Mouse (Mus musculus) stomach, embryonic 16.5 days (tissue): ENCODE measurements around the gene Coro7. TPM values are rescaled to one million over a fixed set of nuclear protein-coding genes. Genes with fewer than 3 reads are reported as not detected.

Source experiments
- ATAC-seq: fragments of 200-750 bp; cut with Nextera tagmentation; 2 replicates; pipeline ENCODE4 v1.8.0; 2017; ENCODE audit warnings: moderate number of reproducible peaks, moderate TSS enrichment; ENCODE audit not compliant: insufficient read depth, low FRiP score
- H3K27ac ChIP-seq: fragments of 300-500 bp; sonication (generic); 2 replicates; pipeline ENCODE4 v1.5.1; 2014; ENCODE audit warnings: low read length
- H3K27me3 ChIP-seq: fragments of 300-500 bp; sonication (generic); 2 replicates; pipeline ENCODE4 v1.6.1; 2014; ENCODE audit warnings: low read length, control low read depth, mixed read lengths; ENCODE audit not compliant: control insufficient read depth, insufficient read depth
- H3K36me3 ChIP-seq: fragments of 300-500 bp; sonication (generic); 2 replicates; pipeline ENCODE4 v1.6.1; 2014; ENCODE audit warnings: low read length; ENCODE audit not compliant: control insufficient read depth, insufficient read depth
- H3K4me1 ChIP-seq: fragments of 300-500 bp; sonication (generic); 2 replicates; pipeline ENCODE4 v1.6.1; 2014; ENCODE audit warnings: low read length, control low read depth, mixed read lengths; ENCODE audit not compliant: control insufficient read depth, insufficient read depth
- H3K4me2 ChIP-seq: fragments of 300-500 bp; sonication (generic); 2 replicates; pipeline ENCODE4 v1.6.1; 2014; ENCODE audit warnings: low read depth, low read length, mixed read lengths
- H3K4me3 ChIP-seq: fragments of 300-500 bp; sonication (generic); replicated peaks from 2 replicates; pipeline ENCODE4 v1.5.1; 2014; ENCODE audit warnings: mild to moderate bottlenecking, low read length
- H3K9ac ChIP-seq: fragments of 300-500 bp; sonication (generic); 2 replicates; pipeline ENCODE4 v1.6.1; 2014; ENCODE audit warnings: low read length
- H3K9me3 ChIP-seq: fragments of 300-500 bp; sonication (generic); replicated peaks from 2 replicates; pipeline ENCODE4 v1.6.1; 2016; ENCODE audit warnings: low read length, control low read depth; ENCODE audit not compliant: control insufficient read depth
- WGBS: fragments of 180-500 bp; shearing (Covaris S2); extraction: QIAGEN DNeasy Blood & Tissue Kit; methylation state at CpG from one replicate; pipeline ENCODE4 v1.1.7; 2014; 5-methylcytosine and 5-hydroxymethylcytosine counted together
- polyA plus RNA-seq: library from polyadenylated mRNA; unstranded; fragments of >200 nt; fragmentation: Nextera tagmentation; extraction: Ambion mirVana; gene quantifications from 2 replicates; pipeline ENCODE4 v1.2.1, GENCODE M21; 2015

The Coro7 gene
- polyA plus RNA-seq, 1 experiment from 2014 or later = 19.7 TPM

DNA sequence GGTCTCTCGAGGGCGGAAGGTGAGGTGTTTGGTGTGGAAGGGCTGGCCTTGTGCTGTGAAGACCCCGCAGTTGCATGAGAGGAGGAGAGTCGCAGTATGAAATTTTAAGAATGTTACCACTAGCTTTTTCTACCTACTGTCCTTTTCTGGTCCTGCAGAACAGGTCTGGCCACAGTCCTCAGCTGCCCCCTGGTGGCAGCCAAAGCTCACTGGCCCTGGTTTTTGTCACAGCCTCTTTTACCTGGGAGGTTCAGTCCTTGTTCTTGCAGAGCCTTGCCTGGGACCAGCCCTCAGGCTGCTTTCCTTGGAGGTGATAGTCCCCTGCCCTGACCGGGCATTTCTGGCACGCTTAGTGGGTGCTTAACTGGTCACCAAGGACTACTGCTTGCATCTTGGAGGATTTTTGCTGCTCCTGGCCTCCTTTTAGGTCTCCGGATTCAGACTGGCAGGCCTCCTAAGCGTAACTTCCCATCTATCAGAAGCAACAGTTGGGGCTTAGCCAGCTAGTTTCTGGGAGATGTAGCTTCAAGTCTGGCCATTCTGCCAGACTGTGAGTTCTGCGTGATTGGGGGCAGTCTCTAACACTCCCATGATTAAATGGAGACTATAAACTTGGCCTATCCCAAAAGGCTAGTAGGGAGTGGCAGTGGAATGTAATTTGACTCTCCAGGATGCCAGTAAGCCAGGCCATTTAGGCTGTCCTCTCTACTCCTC lies 71.6 kb downstream of the Coro7 start:
- Histone ChIP-seq H3K4me1 (peaks cover 54% of the 10 kb centered on the region), H3K27me3 (no peaks in the 10 kb centered on the region), H3K4me3 (no peak overlapping the region), H3K36me3 (peaks cover 9% of the 10 kb centered on the region; the same call in 1 of the 2 replicates), H3K9me3 (no peaks in the 10 kb centered on the region), H3K4me2 (no peak overlapping the region), H3K9ac (peak overlapping the region; percentile 29), H3K27ac (peak overlapping the region; percentile 76; the same call in 1 of the 2 replicates)
- 36% methylated on average over 9 of the region's 9 CpGs for WGBS
- no peak for ATAC-seq

- peak overlapping the region; percentile 76 for H3K27ac ChIP-seq
- ATAC-seq = no peak
- peaks cover 66% of the 10 kb centered on the region for H3K4me1 ChIP-seq
- WGBS = 13% methylated on average over 5 of the region's 5 CpGs
- no peak overlapping the region for H3K4me3 ChIP-seq
- no peaks in the 10 kb centered on the region for H3K9me3 ChIP-seq
- H3K9ac ChIP-seq = peak overlapping the region; percentile 39; the same call in 1 of the 2 replicates
- 0 out of 2 replicates have a peak overlapping the region, but pooled peaks have one; percentile 3 for H3K4me2 ChIP-seq
- H3K36me3 ChIP-seq = 0 out of 2 replicates have a peak, but pooled peaks cover 5% of the 10 kb centered on the region
- no peaks in the 10 kb centered on the region for H3K27me3 ChIP-seq
These were observed 73.0 kb downstream of the Coro7 start for GRCm38 (mm10) chr16:4606431-4607084.

DNA sequence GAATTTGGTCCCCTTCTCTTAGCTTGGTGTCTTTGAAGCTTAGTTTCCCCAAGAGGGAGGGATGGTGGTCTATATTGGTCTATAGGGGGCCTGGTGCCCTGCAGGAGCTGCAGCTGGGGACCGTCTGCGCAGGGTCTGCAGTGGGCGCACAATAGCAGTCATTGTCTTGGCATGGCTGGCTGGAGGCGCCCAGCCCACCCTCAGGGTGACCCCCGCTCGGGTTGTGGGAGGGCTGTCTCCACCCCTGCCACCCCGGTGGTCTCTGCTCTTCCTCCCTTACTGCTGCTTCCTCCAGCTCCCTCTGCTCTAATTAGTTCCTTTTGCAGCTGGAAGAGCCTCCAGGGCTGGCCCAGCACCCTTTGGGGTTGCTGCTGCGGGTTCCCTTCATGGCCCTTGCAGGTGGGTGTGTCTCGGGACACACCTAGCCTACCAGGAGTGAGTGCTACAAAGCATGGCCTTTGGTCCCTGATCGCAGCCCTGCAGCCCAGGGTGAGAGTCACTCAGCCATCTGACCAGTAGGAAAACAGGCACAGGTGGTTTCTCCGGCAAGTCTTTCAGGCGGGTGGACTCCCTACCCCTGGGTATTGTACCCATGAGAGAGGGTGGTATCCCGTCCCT lies 74.0 kb downstream of the Coro7 start:
- no peaks in the 10 kb centered on the region for H3K36me3 ChIP-seq
- peak overlapping the region; percentile 23; the same call in 1 of the 2 replicates for H3K4me2 ChIP-seq
- H3K9ac ChIP-seq = peak overlapping the region; percentile 39; the same call in 1 of the 2 replicates
- H3K27me3 ChIP-seq = no peaks in the 10 kb centered on the region
- H3K4me3 ChIP-seq = no peak overlapping the region
- H3K4me1 ChIP-seq = peaks cover 71% of the 10 kb centered on the region
- peak overlapping the region; percentile 76 for H3K27ac ChIP-seq
- 54% methylated on average over 13 of the region's 13 CpGs for WGBS
- H3K9me3 ChIP-seq = no peaks in the 10 kb centered on the region
- peak; percentile 41; the same call in 1 of the 2 replicates for ATAC-seq

DNA sequence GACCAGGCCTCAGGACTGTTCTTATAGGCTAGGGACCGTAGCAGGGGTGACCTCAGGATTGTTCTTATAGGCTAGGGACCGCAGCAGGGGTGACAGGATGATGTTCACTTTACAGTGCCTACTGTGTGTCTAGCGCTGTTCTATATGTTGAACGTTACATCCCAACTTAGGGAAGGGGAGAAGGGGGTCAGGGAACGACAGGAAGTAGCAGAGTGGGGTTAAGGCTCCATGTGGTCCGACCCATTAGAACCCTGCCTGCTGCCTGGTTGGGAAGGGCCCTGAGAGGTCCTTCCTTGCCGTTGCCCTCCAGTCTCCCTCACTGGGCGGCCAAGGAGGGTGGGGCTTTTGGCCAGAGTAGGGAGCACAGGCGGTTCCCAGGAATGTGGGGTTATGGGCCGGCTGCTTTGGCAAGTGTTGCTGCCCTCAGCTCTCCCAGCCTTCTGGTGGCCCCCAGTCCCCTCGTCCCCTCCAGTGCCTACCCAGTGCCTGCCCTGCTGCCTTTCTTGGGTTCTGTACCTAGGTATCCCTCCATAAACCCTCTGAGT lies 75.2 kb downstream of the Coro7 start:
- H3K27ac ChIP-seq = peak overlapping the region; percentile 39; the same call in 1 of the 2 replicates
- no peaks in the 10 kb centered on the region for H3K36me3 ChIP-seq
- H3K4me3 ChIP-seq = no peak overlapping the region
- no peaks in the 10 kb centered on the region for H3K27me3 ChIP-seq
- 50% methylated on average over 11 of the region's 11 CpGs for WGBS
- peak overlapping the region; percentile 3; the same call in 1 of the 2 replicates for H3K9ac ChIP-seq
- no peak for ATAC-seq
- H3K4me2 ChIP-seq = no peak overlapping the region
- H3K4me1 ChIP-seq = peaks cover 73% of the 10 kb centered on the region
- H3K9me3 ChIP-seq = no peaks in the 10 kb centered on the region

- no peak overlapping the region for H3K4me3 ChIP-seq
- H3K4me2 ChIP-seq = peak overlapping the region; percentile 27; the same call in 1 of the 2 replicates
- H3K4me1 ChIP-seq = peaks cover 81% of the 10 kb centered on the region
- peak overlapping the region; percentile 56 for H3K9ac ChIP-seq
- ATAC-seq = no peak
- no peaks in the 10 kb centered on the region for H3K27me3 ChIP-seq
- H3K27ac ChIP-seq = peak overlapping the region; percentile 39
- H3K9me3 ChIP-seq = no peaks in the 10 kb centered on the region
- WGBS = 25% methylated on average over 1 of the region's 1 CpGs
- H3K36me3 ChIP-seq = no peaks in the 10 kb centered on the region
These were observed 76.1 kb downstream of the Coro7 start for GRCm38 (mm10) chr16:4603453-4603837.

DNA sequence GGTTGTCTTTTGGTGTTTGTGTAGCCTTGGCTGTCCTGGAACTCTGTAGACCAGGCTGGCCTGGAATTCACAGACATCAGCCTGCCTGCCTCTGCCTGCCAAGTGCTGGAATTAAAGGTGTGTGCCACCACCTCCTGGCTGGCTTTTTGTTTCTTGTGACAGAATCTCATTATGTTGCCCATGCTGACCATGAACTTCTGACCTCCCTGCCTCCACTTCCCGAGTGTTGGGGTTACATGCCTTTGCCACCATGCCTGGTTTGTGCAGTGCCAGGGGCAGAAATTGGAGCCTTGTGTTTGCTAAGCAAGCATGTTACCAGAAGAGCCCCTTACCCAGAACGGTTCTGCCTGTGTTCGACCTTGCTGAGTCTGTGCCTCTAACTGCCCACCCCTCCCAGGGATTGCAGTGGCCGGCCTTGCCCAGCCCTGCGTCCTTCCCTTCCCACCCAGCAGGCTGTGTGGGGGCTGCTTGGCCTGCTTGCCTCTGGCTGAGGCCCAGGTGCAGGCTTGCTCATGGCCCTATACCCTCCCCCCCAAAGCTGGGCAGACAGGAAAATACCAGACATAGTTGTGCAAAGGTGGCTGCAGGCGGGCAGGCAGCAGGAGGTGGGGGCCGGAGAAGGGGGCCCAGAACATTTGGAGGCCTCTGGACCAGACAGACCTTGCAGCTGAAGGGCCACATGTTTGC lies 76.7 kb downstream of the Coro7 start:
- peaks cover 81% of the 10 kb centered on the region for H3K4me1 ChIP-seq
- 0 out of 2 replicates have a peak, but pooled peaks have one; percentile 16 for ATAC-seq
- WGBS = 22% methylated on average over 7 of the region's 7 CpGs
- no peaks in the 10 kb centered on the region for H3K9me3 ChIP-seq
- H3K36me3 ChIP-seq = no peaks in the 10 kb centered on the region
- no peak overlapping the region for H3K4me3 ChIP-seq
- peak overlapping the region; percentile 56 for H3K9ac ChIP-seq
- H3K27me3 ChIP-seq = no peaks in the 10 kb centered on the region
- peak overlapping the region; percentile 39 for H3K27ac ChIP-seq
- H3K4me2 ChIP-seq = peak overlapping the region; percentile 27

DNA sequence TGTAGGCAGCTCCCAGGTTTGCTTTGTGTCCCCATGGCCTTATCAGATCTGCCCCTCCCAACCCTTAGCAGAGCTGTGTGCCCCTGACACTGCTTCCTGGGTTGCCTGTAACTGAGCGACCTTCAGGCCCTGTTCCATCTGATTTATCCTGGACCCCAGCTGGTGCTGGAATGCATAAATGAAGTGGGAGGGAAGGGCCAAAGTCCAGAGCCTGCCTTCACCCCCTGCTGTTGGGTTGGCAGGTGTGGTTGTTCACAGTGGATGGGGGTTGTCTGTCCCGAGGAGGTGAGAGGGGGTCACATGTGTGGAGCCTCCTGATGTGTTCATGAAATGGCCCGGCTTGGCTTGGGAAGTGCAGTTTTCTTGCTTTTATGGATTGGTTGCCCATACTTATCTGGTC lies 77.4 kb downstream of the Coro7 start:
- peaks cover 81% of the 10 kb centered on the region for H3K4me1 ChIP-seq
- peak overlapping the region; percentile 39 for H3K27ac ChIP-seq
- 19% methylated on average over 3 of the region's 3 CpGs for WGBS
- no peaks in the 10 kb centered on the region for H3K9me3 ChIP-seq
- H3K27me3 ChIP-seq = no peaks in the 10 kb centered on the region
- H3K4me2 ChIP-seq = 0 out of 2 replicates have a peak overlapping the region, but pooled peaks have one; percentile 7
- H3K9ac ChIP-seq = peak overlapping the region; percentile 56
- H3K36me3 ChIP-seq = no peaks in the 10 kb centered on the region
- H3K4me3 ChIP-seq = no peak overlapping the region
- ATAC-seq = peak; percentile 19; the same call in 1 of the 2 replicates

- WGBS = 66% methylated on average over 9 of the region's 9 CpGs
- no peak overlapping the region for H3K4me2 ChIP-seq
These were observed 78.8 kb downstream of the Coro7 start for GRCm38 (mm10) chr16:4600701-4601310.

More at GRCm38 (mm10) chr16:4600701-4601310, 78.8 kb downstream of the Coro7 start:
- H3K36me3 ChIP-seq = no peaks in the 10 kb centered on the region
- no peaks in the 10 kb centered on the region for H3K9me3 ChIP-seq
- H3K27ac ChIP-seq = peak overlapping the region; percentile 57
- peak overlapping the region; percentile 22; the same call in 1 of the 2 replicates for H3K9ac ChIP-seq
- H3K27me3 ChIP-seq = no peaks in the 10 kb centered on the region
- no peak for ATAC-seq
- peaks cover 81% of the 10 kb centered on the region for H3K4me1 ChIP-seq
- no peak overlapping the region for H3K4me3 ChIP-seq
